Mouse (Mus musculus) cerebellum, adult 2 months (tissue): ENCODE data around the gene Fhl2.

Source experiments
- CTCF ChIP-seq: fragments of 200-500 bp; IDR thresholded peaks from 2 replicates; pipeline ENCODE4 v1.5.1; 2011; ENCODE audit warnings: low read depth, mild to moderate bottlenecking, control low read depth, low read length, moderate library complexity, borderline replicate concordance; ENCODE audit not compliant: insufficient read depth
- POLR2A ChIP-seq: fragments of 200-500 bp; IDR thresholded peaks from 2 replicates; pipeline ENCODE4 v1.6.1; 2011; ENCODE audit warnings: low read length, control low read depth, borderline replicate concordance; ENCODE audit not compliant: insufficient read depth

GRCm38 (mm10) chr1:43196059-43196458, 725 bp downstream of the Fhl2 start:
- TF ChIP-seq CTCF (no peak), POLR2A (no peak)
